Mouse (Mus musculus) heart, postnatal 0 days (tissue): ENCODE results near the gene Ttbk1.

Experiments used
- CTCF ChIP-seq: IDR thresholded peaks from 2 replicates; pipeline ENCODE4 v1.5.1; 2016; ENCODE audit warnings: antibody characterized with exemption, control low read depth, low read depth
- EP300 ChIP-seq: IDR thresholded peaks from 2 replicates; pipeline ENCODE4 v1.6.1; 2016; ENCODE audit warnings: antibody characterized with exemption, low read depth

- no peak for TF ChIP-seq CTCF
- TF ChIP-seq EP300, result no peak
Observed at GRCm38 (mm10) chr17:46520385-46520979, 33.0 kb upstream of the Ttbk1 start.
